Mouse (Mus musculus) left cerebral cortex, postnatal 36 days (tissue): ENCODE results near the gene Gnptg. TPM values are rescaled to one million over a fixed set of nuclear protein-coding genes. Genes with fewer than 3 reads are reported as not detected.
"Not testable (repeated sequence)": the region's sequence is repeated elsewhere in the genome, so short reads cannot be mapped to it uniquely, and the experiment has no call there.

Experiments
- DNase-seq, 2 experiments: peaks; one replicate each; pipeline ENCODE4 v3.0.0; 2021 to 2022; ENCODE audit warnings: low spot score in 2 of 2, mixed read lengths in 1 of 2
- intact Hi-C: fragments of 180-260 bp; cut with DNase I; formaldehyde crosslinking; loops from one replicate; pipeline ENCODE4 v1.15.1; 2025
- total RNA-seq, 2 experiments: library from RNA; stranded (reverse); gene quantifications; 2 replicates each; pipeline ENCODE4 v1.2.3; 2021

Gene Gnptg
- total RNA-seq, 2 experiments from 2014 or later = 80.5 to 80.8 TPM

- no peak for DNase-seq
- intact Hi-C loops = no loop called here
These were observed 8.3 kb upstream of the Gnptg start for GRCm38 (mm10) chr17:25248033-25248750.

GRCm38 (mm10) chr17:25244239-25244638 is 4.3 kb upstream of the Gnptg start:
- intact Hi-C loops = no loop called here
- no peak for DNase-seq

- no peak for DNase-seq
- intact Hi-C loops = no loop called here
These were observed 3.3 kb upstream of the Gnptg start for GRCm38 (mm10) chr17:25243131-25243780.

- no peak for DNase-seq
- intact Hi-C loops = no loop called here
These were observed 4.3 kb downstream of the Gnptg start for GRCm38 (mm10) chr17:25235635-25236034.

GRCm38 (mm10) chr17:25231621-25232020 is 8.3 kb downstream of the Gnptg start:
- intact Hi-C loops, DNase-seq: not testable (repeated sequence)

- no peak for DNase-seq
- intact Hi-C loops = no loop called here
These were observed 9.2 kb downstream of the Gnptg start for GRCm38 (mm10) chr17:25230700-25231099.

GRCm38 (mm10) chr17:25230014-25230655 is 9.8 kb downstream of the Gnptg start:
- intact Hi-C loops, DNase-seq: not testable (repeated sequence)

GRCm38 (mm10) chr17:25227991-25228390 is 11.9 kb downstream of the Gnptg start:
- intact Hi-C loops = no loop called here
- no peak for DNase-seq

GRCm38 (mm10) chr17:25225659-25226058 is 14.3 kb downstream of the Gnptg start:
- intact Hi-C loops = no loop called here
- no peak for DNase-seq

GRCm38 (mm10) chr17:25224586-25225222 is 15.2 kb downstream of the Gnptg start:
- intact Hi-C loops = no loop called here
- no peak for DNase-seq

- no peak for DNase-seq
- intact Hi-C loops = no loop called here
These were observed 16.8 kb downstream of the Gnptg start for GRCm38 (mm10) chr17:25222951-25223601.

GRCm38 (mm10) chr17:25222504-25222940 is 17.4 kb downstream of the Gnptg start:
- DNase-seq = peak in 1 of 2 experiments; percentile 56

GRCm38 (mm10) chr17:25221821-25222503 is 18.0 kb downstream of the Gnptg start:
- intact Hi-C loops = no loop called here
- peak in 1 of 2 experiments; percentile 54 for DNase-seq

More at GRCm38 (mm10) chr17:25222504-25222940, 17.4 kb downstream of the Gnptg start:
- intact Hi-C loops = not testable (repeated sequence)

- intact Hi-C loops = no loop called here
- DNase-seq = no peak
These were observed 19.2 kb downstream of the Gnptg start for GRCm38 (mm10) chr17:25220746-25221145.

GRCm38 (mm10) chr17:25219492-25220295 is 20.2 kb downstream of the Gnptg start:
- no peak for DNase-seq
- intact Hi-C loops = no loop called here

GRCm38 (mm10) chr17:25218967-25219366 is 21.0 kb downstream of the Gnptg start:
- intact Hi-C loops = no loop called here
- no peak for DNase-seq

GRCm38 (mm10) chr17:25215431-25215830 is 24.5 kb downstream of the Gnptg start:
- no peak for DNase-seq
- intact Hi-C loops = no loop called here

GRCm38 (mm10) chr17:25211705-25212104 is 28.2 kb downstream of the Gnptg start:
- intact Hi-C loops = no loop called here
- no peak for DNase-seq
